Mouse (Mus musculus): ENCODE measurements around the gene Clint1. TPM values are rescaled to one million over a fixed set of nuclear protein-coding genes. Genes with fewer than 3 reads are reported as not detected.

Clint1 gene
- polyA plus RNA-seq, 1 experiment from 2014 or later, result 57.4 TPM

- Histone ChIP-seq H3K9me3 (replicated peaks) (no peaks in the 10 kb centered on the region), H3K27me3 (no peaks in the 10 kb centered on the region), H3K27ac (no peak overlapping the region), H3K9ac (no peak overlapping the region), H3K4me1 (replicated peaks) (peaks cover 7% of the 10 kb centered on the region; the same call in 1 of the 2 replicates), H3K4me3 (replicated peaks) (no peak overlapping the region), H3K4me2 (no peak overlapping the region), H3K36me3 (no peaks in the 10 kb centered on the region)
- 55% methylated on average over 3 of the region's 3 CpGs for WGBS (ENCODE audit: insufficient replicate concordance)
- no peak for ATAC-seq (ENCODE audit: low read depth)
- DNase-seq, result no peak
These were observed 33.9 kb upstream of the Clint1 start for GRCm38 (mm10) chr11:45817996-45818395.

- no peaks in the 10 kb centered on the region for H3K36me3 ChIP-seq
- H3K27me3 ChIP-seq, result no peaks in the 10 kb centered on the region
- no peak overlapping the region for H3K4me2 ChIP-seq
- 71% methylated on average over 6 of the region's 6 CpGs for WGBS (ENCODE audit: insufficient replicate concordance)
- DNase-seq, result no peak
- no peak for ATAC-seq (ENCODE audit: low read depth)
- H3K4me1 ChIP-seq (replicated peaks), result peaks cover 7% of the 10 kb centered on the region; the same call in 1 of the 2 replicates
- no peak overlapping the region for H3K9ac ChIP-seq
- peak overlapping the region; percentile 35; the same call in 1 of the 2 replicates for H3K27ac ChIP-seq
- H3K4me3 ChIP-seq (replicated peaks), result no peak overlapping the region
- H3K9me3 ChIP-seq (replicated peaks), result no peaks in the 10 kb centered on the region
These were observed 30.9 kb upstream of the Clint1 start for GRCm38 (mm10) chr11:45820930-45821329.

GRCm38 (mm10) chr11:45830112-45830511 is 21.7 kb upstream of the Clint1 start:
- no peaks in the 10 kb centered on the region; the same call in 1 of the 2 replicates for H3K9me3 ChIP-seq (replicated peaks)
- DNase-seq (no peak), ATAC-seq (ENCODE audit: low read depth) (no peak)
- no peak overlapping the region for H3K4me2 ChIP-seq
- no peak overlapping the region for H3K4me3 ChIP-seq (replicated peaks)
- H3K27me3 ChIP-seq, result no peaks in the 10 kb centered on the region
- peaks cover 11% of the 10 kb centered on the region for H3K4me1 ChIP-seq (replicated peaks)
- no peak overlapping the region for H3K27ac ChIP-seq
- H3K36me3 ChIP-seq, result no peaks in the 10 kb centered on the region
- no peak overlapping the region for H3K9ac ChIP-seq

- no peak for DNase-seq
- 66% methylated on average over 8 of the region's 9 CpGs for WGBS (ENCODE audit: insufficient replicate concordance)
- Histone ChIP-seq H3K27ac (no peak overlapping the region), H3K4me1 (replicated peaks) (peaks cover 18% of the 10 kb centered on the region), H3K9me3 (replicated peaks) (no peaks in the 10 kb centered on the region; the same call in 1 of the 2 replicates), H3K4me2 (no peak overlapping the region), H3K4me3 (replicated peaks) (no peak overlapping the region), H3K27me3 (no peaks in the 10 kb centered on the region), H3K36me3 (no peaks in the 10 kb centered on the region), H3K9ac (no peak overlapping the region)
- no peak for ATAC-seq (ENCODE audit: low read depth)
These were observed 21.0 kb upstream of the Clint1 start for GRCm38 (mm10) chr11:45830743-45831310.

- H3K4me3 ChIP-seq (replicated peaks), result no peak overlapping the region
- H3K9ac ChIP-seq, result no peak overlapping the region
- WGBS (ENCODE audit: insufficient replicate concordance), result 85% methylated on average over 15 of the region's 15 CpGs
- ATAC-seq (ENCODE audit: low read depth) (no peak), DNase-seq (no peak)
- no peak overlapping the region for H3K4me2 ChIP-seq
- H3K4me1 ChIP-seq (replicated peaks), result peaks cover 26% of the 10 kb centered on the region
- H3K36me3 ChIP-seq, result no peaks in the 10 kb centered on the region
- H3K27ac ChIP-seq, result no peak overlapping the region
- no peaks in the 10 kb centered on the region for H3K27me3 ChIP-seq
- no peaks in the 10 kb centered on the region; the same call in 1 of the 2 replicates for H3K9me3 ChIP-seq (replicated peaks)
These were observed 20.2 kb upstream of the Clint1 start for GRCm38 (mm10) chr11:45831476-45832143.

- Histone ChIP-seq H3K9me3 (replicated peaks) (no peaks in the 10 kb centered on the region), H3K4me3 (replicated peaks) (no peak overlapping the region), H3K36me3 (no peaks in the 10 kb centered on the region), H3K27me3 (no peaks in the 10 kb centered on the region), H3K27ac (peak overlapping the region; percentile 37; the same call in 1 of the 2 replicates), H3K4me1 (replicated peaks) (peaks cover 51% of the 10 kb centered on the region), H3K9ac (0 out of 2 replicates have a peak overlapping the region, but pooled peaks have one; percentile 7), H3K4me2 (no peak overlapping the region)
- DNase-seq, result no peak
- WGBS (ENCODE audit: insufficient replicate concordance), result 40% methylated on average over 4 of the region's 4 CpGs
- no peak for ATAC-seq (ENCODE audit: low read depth)
These were observed 16.1 kb upstream of the Clint1 start for GRCm38 (mm10) chr11:45835625-45836255.

GRCm38 (mm10) chr11:45837257-45837817 is 14.5 kb upstream of the Clint1 start:
- 46% methylated on average over 5 of the region's 5 CpGs for WGBS (ENCODE audit: insufficient replicate concordance)
- ATAC-seq (ENCODE audit: low read depth), result peak; percentile 75
- peak overlapping the region; percentile 18; the same call in 1 of the 2 replicates for H3K9ac ChIP-seq

GRCm38 (mm10) chr11:45838450-45838849 is 13.4 kb upstream of the Clint1 start:
- H3K9me3 ChIP-seq (replicated peaks), result no peaks in the 10 kb centered on the region
- no peak overlapping the region for H3K27ac ChIP-seq
- no peak overlapping the region for H3K4me2 ChIP-seq
- H3K36me3 ChIP-seq, result no peaks in the 10 kb centered on the region
- no peak overlapping the region for H3K4me3 ChIP-seq (replicated peaks)
- no peaks in the 10 kb centered on the region for H3K27me3 ChIP-seq
- no peak for DNase-seq
- no peak overlapping the region for H3K9ac ChIP-seq
- peaks cover 48% of the 10 kb centered on the region for H3K4me1 ChIP-seq (replicated peaks)
- 62% methylated on average over 3 of the region's 3 CpGs for WGBS (ENCODE audit: insufficient replicate concordance)
- ATAC-seq (ENCODE audit: low read depth), result no peak

More at GRCm38 (mm10) chr11:45837257-45837817, 14.5 kb upstream of the Clint1 start:
- Histone ChIP-seq H3K4me3 (replicated peaks) (no peak overlapping the region), H3K36me3 (no peaks in the 10 kb centered on the region), H3K9me3 (replicated peaks) (no peaks in the 10 kb centered on the region), H3K4me1 (replicated peaks) (peaks cover 51% of the 10 kb centered on the region), H3K27me3 (no peaks in the 10 kb centered on the region), H3K4me2 (no peak overlapping the region; the same call in 1 of the 2 replicates), H3K27ac (peak overlapping the region; percentile 26; the same call in 1 of the 2 replicates)
- DNase-seq, result no peak

- H3K4me3 ChIP-seq (replicated peaks), result no peak overlapping the region
- peaks cover 38% of the 10 kb centered on the region for H3K4me1 ChIP-seq (replicated peaks)
- H3K4me2 ChIP-seq, result no peak overlapping the region
- no peak for DNase-seq
- WGBS (ENCODE audit: insufficient replicate concordance), result 70% methylated on average over 3 of the region's 3 CpGs
- no peaks in the 10 kb centered on the region for H3K9me3 ChIP-seq (replicated peaks)
- no peaks in the 10 kb centered on the region for H3K27me3 ChIP-seq
- no peaks in the 10 kb centered on the region for H3K36me3 ChIP-seq
- H3K27ac ChIP-seq, result no peak overlapping the region
- H3K9ac ChIP-seq, result no peak overlapping the region
- ATAC-seq (ENCODE audit: low read depth), result no peak
These were observed 11.5 kb upstream of the Clint1 start for GRCm38 (mm10) chr11:45840332-45840731.

- ATAC-seq (ENCODE audit: low read depth), result no peak
- H3K9ac ChIP-seq, result no peak overlapping the region
- H3K9me3 ChIP-seq (replicated peaks), result no peaks in the 10 kb centered on the region
- H3K36me3 ChIP-seq, result no peaks in the 10 kb centered on the region
- WGBS (ENCODE audit: insufficient replicate concordance), result 56% methylated on average over 3 of the region's 3 CpGs
- no peaks in the 10 kb centered on the region for H3K27me3 ChIP-seq
- no peak overlapping the region for H3K4me3 ChIP-seq (replicated peaks)
- H3K4me1 ChIP-seq (replicated peaks), result peaks cover 18% of the 10 kb centered on the region
- no peak overlapping the region for H3K4me2 ChIP-seq
- no peak for DNase-seq
- H3K27ac ChIP-seq, result no peak overlapping the region
These were observed 5.8 kb upstream of the Clint1 start for GRCm38 (mm10) chr11:45846008-45846407.

GRCm38 (mm10) chr11:45847548-45847947 is 4.3 kb upstream of the Clint1 start:
- H3K36me3 ChIP-seq, result no peaks in the 10 kb centered on the region
- H3K9me3 ChIP-seq (replicated peaks), result no peaks in the 10 kb centered on the region
- no peak overlapping the region for H3K4me3 ChIP-seq (replicated peaks)
- H3K27me3 ChIP-seq, result no peaks in the 10 kb centered on the region
- DNase-seq, result no peak
- no peak overlapping the region for H3K9ac ChIP-seq
- H3K27ac ChIP-seq, result no peak overlapping the region
- 54% methylated on average over 7 of the region's 7 CpGs for WGBS (ENCODE audit: insufficient replicate concordance)
- ATAC-seq (ENCODE audit: low read depth), result no peak
- no peak overlapping the region for H3K4me2 ChIP-seq
- peaks cover 18% of the 10 kb centered on the region for H3K4me1 ChIP-seq (replicated peaks)

Data from liver, embryonic 13.5 days (tissue).